Mouse (Mus musculus): Measurements from ENCODE around the gene Gm37240. TPM values are rescaled to one million over a fixed set of nuclear protein-coding genes. Genes with fewer than 3 reads are reported as not detected.

Gene Gm37240
- polyA plus RNA-seq, 1 experiment from 2014 or later, result 3.2 TPM

- DNase-seq (ENCODE audit: low spot score), result no peak
- H3K4me3 ChIP-seq (ENCODE audit: low read depth, low read length), result no peak overlapping the region
- no peaks in the 10 kb centered on the region for H3K27me3 ChIP-seq (ENCODE audit: control insufficient read depth, insufficient read depth, low read length)
- H3K36me3 ChIP-seq (replicated peaks; ENCODE audit: control insufficient read depth, insufficient read depth, low read depth, low read length), result no peaks in the 10 kb centered on the region
- H3K4me2 ChIP-seq (ENCODE audit: low read depth, low read length), result no peak overlapping the region
- H3K9me3 ChIP-seq (replicated peaks; ENCODE audit: control insufficient read depth, low read length), result no peaks in the 10 kb centered on the region
- no peak overlapping the region for H3K9ac ChIP-seq (replicated peaks; ENCODE audit: low read length)
- H3K4me1 ChIP-seq (ENCODE audit: control insufficient read depth, insufficient read depth, low read length), result no peaks in the 10 kb centered on the region
- ATAC-seq (replicated peaks; ENCODE audit: insufficient number of reproducible peaks, low FRiP score, low TSS enrichment, low read depth), result no peak
- no peak overlapping the region for H3K27ac ChIP-seq (replicated peaks; ENCODE audit: low read depth, low read length)
- 47% methylated on average over 2 of the region's 2 CpGs for WGBS
Observed at GRCm38 (mm10) chr3:85564603-85565002, 322.7 kb downstream of the Gm37240 start.

- no peak for DNase-seq (ENCODE audit: low spot score)
- Histone ChIP-seq H3K9ac (replicated peaks; ENCODE audit: low read length) (no peak overlapping the region), H3K4me2 (ENCODE audit: low read depth, low read length) (no peak overlapping the region), H3K4me1 (ENCODE audit: control insufficient read depth, insufficient read depth, low read length) (no peaks in the 10 kb centered on the region), H3K27ac (replicated peaks; ENCODE audit: low read depth, low read length) (no peak overlapping the region), H3K4me3 (ENCODE audit: low read depth, low read length) (no peak overlapping the region), H3K9me3 (replicated peaks; ENCODE audit: control insufficient read depth, low read length) (no peaks in the 10 kb centered on the region), H3K36me3 (replicated peaks; ENCODE audit: control insufficient read depth, insufficient read depth, low read depth, low read length) (no peaks in the 10 kb centered on the region), H3K27me3 (ENCODE audit: control insufficient read depth, insufficient read depth, low read length) (no peaks in the 10 kb centered on the region)
- WGBS, result 89% methylated on average over 6 of the region's 6 CpGs
- no peak for ATAC-seq (replicated peaks; ENCODE audit: insufficient number of reproducible peaks, low FRiP score, low TSS enrichment, low read depth)
Observed at GRCm38 (mm10) chr3:85553731-85554277, 333.5 kb downstream of the Gm37240 start.

- H3K27me3 ChIP-seq (ENCODE audit: control insufficient read depth, insufficient read depth, low read length), result no peaks in the 10 kb centered on the region
- H3K4me2 ChIP-seq (ENCODE audit: low read depth, low read length), result no peak overlapping the region
- 71% methylated on average over 2 of the region's 2 CpGs for whole genome bisulfite sequencing
- H3K4me3 ChIP-seq (ENCODE audit: low read depth, low read length), result no peak overlapping the region
- H3K36me3 ChIP-seq (replicated peaks; ENCODE audit: control insufficient read depth, insufficient read depth, low read depth, low read length), result no peaks in the 10 kb centered on the region
- DNase-seq (ENCODE audit: low spot score) (no peak), ATAC-seq (replicated peaks; ENCODE audit: insufficient number of reproducible peaks, low FRiP score, low TSS enrichment, low read depth) (no peak)
- no peaks in the 10 kb centered on the region for H3K4me1 ChIP-seq (ENCODE audit: control insufficient read depth, insufficient read depth, low read length)
- H3K27ac ChIP-seq (replicated peaks; ENCODE audit: low read depth, low read length), result no peak overlapping the region
- no peak overlapping the region for H3K9ac ChIP-seq (replicated peaks; ENCODE audit: low read length)
- H3K9me3 ChIP-seq (replicated peaks; ENCODE audit: control insufficient read depth, low read length), result no peaks in the 10 kb centered on the region
Observed at GRCm38 (mm10) chr3:85551352-85551751, 336.0 kb downstream of the Gm37240 start.

GRCm38 (mm10) chr3:85550312-85550711 lies 337.0 kb downstream of the Gm37240 start:
- 81% methylated on average over 4 of the region's 4 CpGs for WGBS
- Histone ChIP-seq H3K9me3 (replicated peaks; ENCODE audit: control insufficient read depth, low read length) (no peaks in the 10 kb centered on the region), H3K36me3 (replicated peaks; ENCODE audit: control insufficient read depth, insufficient read depth, low read depth, low read length) (no peaks in the 10 kb centered on the region), H3K4me3 (ENCODE audit: low read depth, low read length) (no peak overlapping the region), H3K4me1 (ENCODE audit: control insufficient read depth, insufficient read depth, low read length) (no peaks in the 10 kb centered on the region), H3K27me3 (ENCODE audit: control insufficient read depth, insufficient read depth, low read length) (no peaks in the 10 kb centered on the region), H3K4me2 (ENCODE audit: low read depth, low read length) (no peak overlapping the region), H3K9ac (replicated peaks; ENCODE audit: low read length) (no peak overlapping the region), H3K27ac (replicated peaks; ENCODE audit: low read depth, low read length) (no peak overlapping the region)
- DNase-seq (ENCODE audit: low spot score) (no peak), ATAC-seq (replicated peaks; ENCODE audit: insufficient number of reproducible peaks, low FRiP score, low TSS enrichment, low read depth) (no peak)

GRCm38 (mm10) chr3:85543652-85544051 lies 343.7 kb downstream of the Gm37240 start:
- ATAC-seq (replicated peaks; ENCODE audit: insufficient number of reproducible peaks, low FRiP score, low TSS enrichment, low read depth), result no peak
- Histone ChIP-seq H3K4me1 (ENCODE audit: control insufficient read depth, insufficient read depth, low read length) (no peaks in the 10 kb centered on the region), H3K27ac (replicated peaks; ENCODE audit: low read depth, low read length) (no peak overlapping the region), H3K4me3 (ENCODE audit: low read depth, low read length) (no peak overlapping the region), H3K36me3 (replicated peaks; ENCODE audit: control insufficient read depth, insufficient read depth, low read depth, low read length) (no peaks in the 10 kb centered on the region), H3K4me2 (ENCODE audit: low read depth, low read length) (no peak overlapping the region), H3K9me3 (replicated peaks; ENCODE audit: control insufficient read depth, low read length) (no peaks in the 10 kb centered on the region), H3K27me3 (ENCODE audit: control insufficient read depth, insufficient read depth, low read length) (no peaks in the 10 kb centered on the region), H3K9ac (replicated peaks; ENCODE audit: low read length) (no peak overlapping the region)
- DNase-seq (ENCODE audit: low spot score), result peak; percentile 53
- 58% methylated on average over 2 of the region's 2 CpGs for WGBS

- ATAC-seq (replicated peaks; ENCODE audit: insufficient number of reproducible peaks, low FRiP score, low TSS enrichment, low read depth), result no peak
- no peak for DNase-seq (ENCODE audit: low spot score)
- H3K27me3 ChIP-seq (ENCODE audit: control insufficient read depth, insufficient read depth, low read length), result no peaks in the 10 kb centered on the region
- no peak overlapping the region for H3K4me3 ChIP-seq (ENCODE audit: low read depth, low read length)
- H3K27ac ChIP-seq (replicated peaks; ENCODE audit: low read depth, low read length), result no peak overlapping the region
- H3K4me1 ChIP-seq (ENCODE audit: control insufficient read depth, insufficient read depth, low read length), result no peaks in the 10 kb centered on the region
- H3K4me2 ChIP-seq (ENCODE audit: low read depth, low read length), result no peak overlapping the region
- no peaks in the 10 kb centered on the region for H3K36me3 ChIP-seq (replicated peaks; ENCODE audit: control insufficient read depth, insufficient read depth, low read depth, low read length)
- no peaks in the 10 kb centered on the region for H3K9me3 ChIP-seq (replicated peaks; ENCODE audit: control insufficient read depth, low read length)
- 63% methylated on average over 3 of the region's 3 CpGs for WGBS
- no peak overlapping the region for H3K9ac ChIP-seq (replicated peaks; ENCODE audit: low read length)
Observed at GRCm38 (mm10) chr3:85542765-85543164, 344.6 kb downstream of the Gm37240 start.

GRCm38 (mm10) chr3:85535621-85536520 lies 351.4 kb downstream of the Gm37240 start:
- Histone ChIP-seq H3K27ac (replicated peaks; ENCODE audit: low read depth, low read length) (no peak overlapping the region), H3K9ac (replicated peaks; ENCODE audit: low read length) (no peak overlapping the region), H3K9me3 (replicated peaks; ENCODE audit: control insufficient read depth, low read length) (no peaks in the 10 kb centered on the region), H3K36me3 (replicated peaks; ENCODE audit: control insufficient read depth, insufficient read depth, low read depth, low read length) (no peaks in the 10 kb centered on the region), H3K27me3 (ENCODE audit: control insufficient read depth, insufficient read depth, low read length) (no peaks in the 10 kb centered on the region), H3K4me3 (ENCODE audit: low read depth, low read length) (no peak overlapping the region), H3K4me1 (ENCODE audit: control insufficient read depth, insufficient read depth, low read length) (no peaks in the 10 kb centered on the region), H3K4me2 (ENCODE audit: low read depth, low read length) (no peak overlapping the region)
- WGBS, result 74% methylated on average over 11 of the region's 11 CpGs
- DNase-seq (ENCODE audit: low spot score) (peak; percentile 36), ATAC-seq (replicated peaks; ENCODE audit: insufficient number of reproducible peaks, low FRiP score, low TSS enrichment, low read depth) (no peak)

GRCm38 (mm10) chr3:85535042-85535441 lies 352.3 kb downstream of the Gm37240 start:
- ATAC-seq (replicated peaks; ENCODE audit: insufficient number of reproducible peaks, low FRiP score, low TSS enrichment, low read depth) (no peak), DNase-seq (ENCODE audit: low spot score) (no peak)
- 86% methylated on average over 3 of the region's 3 CpGs for WGBS
- Histone ChIP-seq H3K9me3 (replicated peaks; ENCODE audit: control insufficient read depth, low read length) (no peaks in the 10 kb centered on the region), H3K36me3 (replicated peaks; ENCODE audit: control insufficient read depth, insufficient read depth, low read depth, low read length) (no peaks in the 10 kb centered on the region), H3K9ac (replicated peaks; ENCODE audit: low read length) (no peak overlapping the region), H3K27me3 (ENCODE audit: control insufficient read depth, insufficient read depth, low read length) (no peaks in the 10 kb centered on the region), H3K4me2 (ENCODE audit: low read depth, low read length) (no peak overlapping the region), H3K27ac (replicated peaks; ENCODE audit: low read depth, low read length) (no peak overlapping the region), H3K4me3 (ENCODE audit: low read depth, low read length) (no peak overlapping the region), H3K4me1 (ENCODE audit: control insufficient read depth, insufficient read depth, low read length) (no peaks in the 10 kb centered on the region)
